Mouse (Mus musculus) limb, embryonic 15.5 days (tissue): ENCODE measurements around the gene Usp54. TPM values are rescaled to one million over a fixed set of nuclear protein-coding genes. Genes with fewer than 3 reads are reported as not detected.

ENCODE experiments used
- ATAC-seq: fragments of 200-750 bp; cut with Nextera tagmentation; 2 replicates; pipeline ENCODE4 v1.8.0; 2017; ENCODE audit warnings: low read depth, moderate TSS enrichment; ENCODE audit not compliant: insufficient number of reproducible peaks, low FRiP score, low TSS enrichment
- H3K27ac ChIP-seq: fragments of 300-500 bp; sonication (generic); 2 replicates; pipeline ENCODE4 v1.5.1; 2015; ENCODE audit warnings: moderate library complexity, mild to moderate bottlenecking, inconsistent platforms
- H3K27me3 ChIP-seq: fragments of 300-500 bp; sonication (generic); 2 replicates; pipeline ENCODE4 v1.6.1; 2015; ENCODE audit warnings: inconsistent platforms
- H3K36me3 ChIP-seq: fragments of 300-500 bp; sonication (generic); 2 replicates; pipeline ENCODE4 v1.6.1; 2015; ENCODE audit warnings: inconsistent platforms
- H3K4me1 ChIP-seq: fragments of 300-500 bp; sonication (generic); 2 replicates; pipeline ENCODE4 v1.6.1; 2015; ENCODE audit warnings: inconsistent platforms
- H3K4me2 ChIP-seq: fragments of 300-500 bp; sonication (generic); 2 replicates; pipeline ENCODE4 v1.6.1; 2015; ENCODE audit warnings: mild to moderate bottlenecking, inconsistent platforms
- H3K4me3 ChIP-seq: fragments of 300-500 bp; sonication (generic); 2 replicates; pipeline ENCODE4 v1.5.1; 2015; ENCODE audit warnings: mild to moderate bottlenecking, inconsistent platforms
- H3K9ac ChIP-seq: fragments of 300-500 bp; sonication (generic); 2 replicates; pipeline ENCODE4 v1.6.1; 2015; ENCODE audit warnings: inconsistent platforms
- H3K9me3 ChIP-seq: fragments of 300-500 bp; sonication (generic); 2 replicates; pipeline ENCODE4 v1.6.1; 2016; ENCODE audit warnings: inconsistent platforms
- WGBS: fragments of 180-500 bp; shearing (Covaris S2); methylation state at CpG from one replicate; pipeline ENCODE4 v1.1.7; 2015; 5-methylcytosine and 5-hydroxymethylcytosine counted together
- microRNA-seq: library from miRNA; unstranded; fragments of <30 nt; microRNA quantifications from one replicate; pipeline ENCODE4, GENCODE M21; 2016
- polyA plus RNA-seq: library from polyadenylated mRNA; unstranded; fragments of >200 nt; fragmentation: Nextera tagmentation; extraction: Ambion mirVana; gene quantifications from 2 replicates; pipeline ENCODE4 v1.2.1, GENCODE M21; 2015

The Usp54 gene
- polyA plus RNA-seq, 1 experiment from 2014 or later, result 7.2 TPM

- peak; percentile 94 for ATAC-seq
- H3K36me3 ChIP-seq, result peaks cover 28% of the 10 kb centered on the region
- H3K9me3 ChIP-seq, result no peaks in the 10 kb centered on the region
- H3K4me1 ChIP-seq, result peaks cover 12% of the 10 kb centered on the region
- WGBS, result 0% methylated on average over 29 of the region's 29 CpGs
- H3K9ac ChIP-seq, result peak within 1 kb of the TSS; percentile 92
- no peaks in the 10 kb centered on the region for H3K27me3 ChIP-seq
- H3K4me2 ChIP-seq, result peak within 1 kb of the TSS; percentile 41
- peak within 1 kb of the TSS; percentile 98 for H3K27ac ChIP-seq
- peak within 1 kb of the TSS; percentile 85 for H3K4me3 ChIP-seq
Observed at GRCm38 (mm10) chr14:20546415-20546814, 94.4 kb downstream of the Usp54 start, which contains the start of gene Ppp3cb. Gene Ppp3cb, minus strand, starts transcription at chr14:20546573.

- ATAC-seq, result peak; percentile 96
- Histone ChIP-seq H3K4me1 (peaks cover 12% of the 10 kb centered on the region), H3K27me3 (no peaks in the 10 kb centered on the region), H3K9ac (peak overlapping the region; percentile 92), H3K27ac (peak overlapping the region; percentile 98), H3K4me3 (peak overlapping the region; percentile 85), H3K4me2 (peak overlapping the region; percentile 40), H3K36me3 (peaks cover 23% of the 10 kb centered on the region), H3K9me3 (no peaks in the 10 kb centered on the region)
- WGBS, result under 1% methylated on average over 55 of the region's 67 CpGs
Observed at GRCm38 (mm10) chr14:20545529-20546331, 95.1 kb downstream of the Usp54 start.

GRCm38 (mm10) chr14:20544467-20545411, 96.1 kb downstream of the Usp54 start:
- no peak overlapping the region for H3K27ac ChIP-seq
- peaks cover 17% of the 10 kb centered on the region for H3K36me3 ChIP-seq
- WGBS, result 62% methylated on average over 7 of the region's 7 CpGs
- H3K4me2 ChIP-seq, result peak overlapping the region; percentile 40
- peaks cover 12% of the 10 kb centered on the region for H3K4me1 ChIP-seq
- no peaks in the 10 kb centered on the region for H3K9me3 ChIP-seq
- H3K9ac ChIP-seq, result no peak overlapping the region
- H3K27me3 ChIP-seq, result no peaks in the 10 kb centered on the region
- no peak for ATAC-seq
- H3K4me3 ChIP-seq, result peak overlapping the region; percentile 85

- ATAC-seq, result no peak
- 84% methylated on average over 4 of the region's 4 CpGs for WGBS
Observed at GRCm38 (mm10) chr14:20529643-20530042, 111.2 kb downstream of the Usp54 start.

GRCm38 (mm10) chr14:20520179-20520578, 120.7 kb downstream of the Usp54 start:
- 95% methylated on average over 2 of the region's 2 CpGs for WGBS
- Histone ChIP-seq H3K9me3 (no peaks in the 10 kb centered on the region), H3K4me3 (no peak overlapping the region), H3K27me3 (no peaks in the 10 kb centered on the region), H3K9ac (no peak overlapping the region), H3K4me2 (no peak overlapping the region), H3K27ac (no peak overlapping the region), H3K4me1 (no peaks in the 10 kb centered on the region), H3K36me3 (peaks cover 32% of the 10 kb centered on the region)
- no peak for ATAC-seq

More at GRCm38 (mm10) chr14:20529643-20530042, 111.2 kb downstream of the Usp54 start:
- no peaks in the 10 kb centered on the region for H3K36me3 ChIP-seq
- no peaks in the 10 kb centered on the region for H3K27me3 ChIP-seq
- H3K9me3 ChIP-seq, result no peaks in the 10 kb centered on the region
- H3K4me3 ChIP-seq, result no peak overlapping the region
- H3K27ac ChIP-seq, result no peak overlapping the region
- no peak overlapping the region for H3K9ac ChIP-seq
- no peak overlapping the region for H3K4me2 ChIP-seq
- no peaks in the 10 kb centered on the region for H3K4me1 ChIP-seq

GRCm38 (mm10) chr14:20508424-20508823, 132.4 kb downstream of the Usp54 start:
- H3K9me3 ChIP-seq, result no peaks in the 10 kb centered on the region
- H3K27me3 ChIP-seq, result no peaks in the 10 kb centered on the region
- H3K4me1 ChIP-seq, result no peaks in the 10 kb centered on the region
- WGBS, result 73% methylated on average over 2 of the region's 2 CpGs
- peaks cover 17% of the 10 kb centered on the region for H3K36me3 ChIP-seq
- H3K4me2 ChIP-seq, result no peak overlapping the region
- no peak overlapping the region for H3K27ac ChIP-seq
- H3K4me3 ChIP-seq, result no peak overlapping the region
- ATAC-seq, result no peak
- H3K9ac ChIP-seq, result no peak overlapping the region

GRCm38 (mm10) chr14:20502966-20503365, 137.9 kb downstream of the Usp54 start:
- H3K4me2 ChIP-seq, result no peak overlapping the region
- H3K4me3 ChIP-seq, result no peak overlapping the region
- H3K4me1 ChIP-seq, result no peaks in the 10 kb centered on the region
- H3K36me3 ChIP-seq, result peaks cover 25% of the 10 kb centered on the region
- no peak for ATAC-seq
- H3K9me3 ChIP-seq, result no peaks in the 10 kb centered on the region
- H3K9ac ChIP-seq, result no peak overlapping the region
- WGBS, result 96% methylated on average over 10 of the region's 10 CpGs
- no peaks in the 10 kb centered on the region for H3K27me3 ChIP-seq
- H3K27ac ChIP-seq, result no peak overlapping the region

GRCm38 (mm10) chr14:20499982-20500381, 140.9 kb downstream of the Usp54 start:
- no peaks in the 10 kb centered on the region for H3K4me1 ChIP-seq
- H3K27ac ChIP-seq, result no peak overlapping the region
- peaks cover 39% of the 10 kb centered on the region for H3K36me3 ChIP-seq
- H3K27me3 ChIP-seq, result no peaks in the 10 kb centered on the region
- no peak for ATAC-seq
- H3K9ac ChIP-seq, result no peak overlapping the region
- H3K9me3 ChIP-seq, result no peaks in the 10 kb centered on the region
- H3K4me3 ChIP-seq, result no peak overlapping the region
- 68% methylated on average over 3 of the region's 3 CpGs for WGBS
- H3K4me2 ChIP-seq, result no peak overlapping the region

Small RNA genes lying within 50 kb of the gene (microRNA-seq; reads per million reads assigned to microRNA genes)
- gene Mir6946, result not detected

Other genes with a start within 250 kb of the Usp54 start
- gene Mrps16, start 247.4 kb downstream of the Usp54 start, polyA plus RNA-seq, result 87.8 and 91.2 TPM in 2 replicates
- gene Cfap70, start 188.8 kb downstream of the Usp54 start, polyA plus RNA-seq, result 0.35 and 0.51 TPM in 2 replicates
- 59.7 and 62.9 TPM in 2 replicates for gene Anxa7, start 160.9 kb downstream of the Usp54 start, polyA plus RNA-seq
- gene Mss51, start 144.2 kb downstream of the Usp54 start, polyA plus RNA-seq, result 2.2 and 2.4 TPM in 2 replicates
- 43.0 and 48.5 TPM in 2 replicates for gene Ppp3cb, start 94.5 kb downstream of the Usp54 start, polyA plus RNA-seq
- 13.2 and 51.7 TPM in 2 replicates for gene Myoz1, start 15.5 kb upstream of the Usp54 start, polyA plus RNA-seq
- 20.6 and 45.9 TPM in 2 replicates for gene Synpo2l, start 27.3 kb upstream of the Usp54 start, polyA plus RNA-seq
- 79.3 and 80.3 TPM in 2 replicates for gene Sec24c, start 33.2 kb upstream of the Usp54 start, polyA plus RNA-seq
- 31.9 and 33.5 TPM in 2 replicates for gene Fut11, start 53.9 kb upstream of the Usp54 start, polyA plus RNA-seq
- 144 and 165 TPM in 2 replicates for gene Chchd1, start 61.9 kb upstream of the Usp54 start, polyA plus RNA-seq
- gene Zswim8, start 66.5 kb upstream of the Usp54 start, polyA plus RNA-seq, result 28.0 and 34.5 TPM in 2 replicates
- 33.7 and 34.2 TPM in 2 replicates for gene Ndst2, start 93.5 kb upstream of the Usp54 start, polyA plus RNA-seq
- 44.4 and 55.6 TPM in 2 replicates for gene Camk2g, start 153.0 kb upstream of the Usp54 start, polyA plus RNA-seq
- 3.3 and 4.9 TPM in 2 replicates for gene Plau, start 195.6 kb upstream of the Usp54 start, polyA plus RNA-seq